Mouse (Mus musculus) midbrain, embryonic 13.5 days (tissue): ENCODE measurements around the gene Gm11639. TPM values are rescaled to one million over a fixed set of nuclear protein-coding genes. Genes with fewer than 3 reads are reported as not detected.
"Not testable (repeated sequence)": the region's sequence is repeated elsewhere in the genome, so short reads cannot be mapped to it uniquely, and the experiment has no call there.

Source experiments
- ATAC-seq: fragments of 200-750 bp; cut with Nextera tagmentation; 2 replicates; pipeline ENCODE4 v1.8.0; 2017; ENCODE audit warnings: mild to moderate bottlenecking, moderate TSS enrichment, moderate library complexity
- H3K27ac ChIP-seq: fragments of 300-500 bp; sonication (generic); 2 replicates; pipeline ENCODE4 v1.5.1; 2015; ENCODE audit warnings: inconsistent platforms, mild to moderate bottlenecking, moderate library complexity
- H3K27me3 ChIP-seq: fragments of 300-500 bp; sonication (generic); 2 replicates; pipeline ENCODE4 v1.6.1; 2015; ENCODE audit warnings: mild to moderate bottlenecking, inconsistent platforms
- H3K36me3 ChIP-seq: fragments of 300-500 bp; sonication (generic); 2 replicates; pipeline ENCODE4 v1.6.1; 2015; ENCODE audit warnings: mild to moderate bottlenecking, inconsistent platforms
- H3K4me1 ChIP-seq: fragments of 300-500 bp; sonication (generic); replicated peaks from 2 replicates; pipeline ENCODE4 v1.6.1; 2015; ENCODE audit warnings: inconsistent platforms
- H3K4me2 ChIP-seq: fragments of 300-500 bp; sonication (generic); replicated peaks from 2 replicates; pipeline ENCODE4 v1.6.1; 2015; ENCODE audit warnings: moderate library complexity, mild to moderate bottlenecking, inconsistent platforms
- H3K4me3 ChIP-seq: fragments of 300-500 bp; sonication (generic); replicated peaks from 2 replicates; pipeline ENCODE4 v1.5.1; 2015; ENCODE audit warnings: mild to moderate bottlenecking, inconsistent platforms
- H3K9ac ChIP-seq: fragments of 300-500 bp; sonication (generic); replicated peaks from 2 replicates; pipeline ENCODE4 v1.6.1; 2015; ENCODE audit warnings: mild to moderate bottlenecking, inconsistent platforms
- H3K9me3 ChIP-seq: fragments of 300-500 bp; sonication (generic); 2 replicates; pipeline ENCODE4 v1.6.1; 2016; ENCODE audit warnings: mild to moderate bottlenecking, inconsistent platforms
- WGBS: fragments of 180-500 bp; shearing (Covaris S2); methylation state at CpG from one replicate; pipeline ENCODE4 v1.1.7; 2015; 5-methylcytosine and 5-hydroxymethylcytosine counted together
- polyA plus RNA-seq: library from polyadenylated mRNA; unstranded; fragments of >200 nt; fragmentation: Nextera tagmentation; extraction: Ambion mirVana; gene quantifications from 2 replicates; pipeline ENCODE4 v1.2.1, GENCODE M21; 2015

Gene Gm11639
- polyA plus RNA-seq, 1 experiment from 2014 or later = not detected

DNA sequence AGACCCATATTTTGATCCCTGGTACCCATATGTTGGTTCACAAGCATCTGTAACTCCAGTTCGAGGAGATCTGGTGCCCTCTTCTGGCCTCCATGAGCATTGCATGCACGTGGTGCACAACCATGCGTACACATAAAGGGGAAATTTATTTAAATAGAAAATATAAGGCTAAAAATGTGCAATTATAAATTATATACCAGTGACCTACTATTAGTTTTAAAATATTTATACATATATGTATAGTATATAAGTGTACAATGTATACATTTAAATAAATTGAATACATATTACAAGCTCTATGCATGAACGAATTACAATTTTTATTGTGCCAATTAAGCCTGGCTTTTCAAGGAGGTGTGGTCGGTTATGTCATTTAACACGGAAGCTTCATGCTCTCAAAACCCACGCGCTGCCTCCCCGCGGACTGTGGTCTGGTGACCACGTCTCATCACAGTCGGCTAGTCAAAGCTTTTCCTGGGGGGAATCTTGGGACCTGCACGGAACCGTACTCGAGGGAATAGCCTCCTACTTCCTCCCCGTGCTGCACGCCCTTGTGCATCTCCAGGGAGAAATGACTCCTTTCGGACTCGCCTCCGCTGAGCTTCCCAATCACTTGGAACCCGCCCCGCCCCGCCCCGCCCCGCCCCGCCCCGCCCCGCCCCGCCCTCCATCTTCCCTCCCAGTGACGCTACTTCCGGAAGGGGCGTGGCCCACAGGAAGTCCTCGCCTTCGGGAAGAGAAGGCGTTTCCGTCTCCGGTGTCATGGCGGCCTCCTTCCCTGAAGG is 440.4 kb downstream of the Gm11639 start, which contains the start of gene Mettl2:
Mettl2 (plus strand) TSS at position 691 of the 785 bp plus-strand sequence.
- peak within 1 kb of the TSS; percentile 78 for H3K9ac ChIP-seq
- no peaks in the 10 kb centered on the region for H3K9me3 ChIP-seq
- no peaks in the 10 kb centered on the region for H3K27me3 ChIP-seq
- H3K4me2 ChIP-seq = peak within 1 kb of the TSS; percentile 91
- H3K36me3 ChIP-seq = peaks cover 16% of the 10 kb centered on the region
- H3K27ac ChIP-seq = peak within 1 kb of the TSS; percentile 72
- peaks cover 13% of the 10 kb centered on the region for H3K4me1 ChIP-seq
- peak within 1 kb of the TSS; percentile 99 for H3K4me3 ChIP-seq
- ATAC-seq = peak; percentile 91
- WGBS = 1% methylated on average over 35 of the region's 38 CpGs

DNA sequence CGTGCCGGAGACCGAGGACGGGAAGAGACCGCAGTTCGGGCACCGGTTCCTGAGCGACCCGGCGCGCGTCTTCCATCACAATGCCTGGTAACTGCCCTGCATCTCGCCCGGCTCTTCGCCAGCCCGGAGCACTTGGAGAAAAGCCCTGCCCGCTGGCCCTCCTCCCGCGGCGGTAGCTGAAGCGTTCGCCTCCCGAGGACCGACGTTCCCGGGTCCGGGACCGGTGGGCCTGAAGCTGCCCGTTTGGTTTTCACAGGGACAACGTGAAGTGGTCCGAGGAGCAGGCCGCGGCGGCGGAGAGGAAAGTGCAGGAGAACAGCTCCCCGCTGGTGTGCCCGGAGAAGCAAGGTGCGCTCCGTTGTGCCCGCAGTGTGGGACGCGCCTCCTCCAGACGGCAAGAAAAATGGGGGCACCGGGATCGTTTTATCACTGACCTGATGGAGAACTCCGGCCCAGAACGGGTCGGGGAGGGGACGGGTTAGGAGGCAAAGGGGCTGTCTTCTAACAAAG is 441.1 kb downstream of the Gm11639 start:
- H3K27ac ChIP-seq = no peak overlapping the region
- H3K9me3 ChIP-seq = no peaks in the 10 kb centered on the region
- H3K9ac ChIP-seq = peak overlapping the region; percentile 78
- ATAC-seq = no peak; the same call in 1 of the 2 replicates
- peak overlapping the region; percentile 91 for H3K4me2 ChIP-seq
- H3K4me3 ChIP-seq = peak overlapping the region; percentile 99
- H3K36me3 ChIP-seq = peaks cover 22% of the 10 kb centered on the region
- under 1% methylated on average over 47 of the region's 49 CpGs for WGBS
- peaks cover 13% of the 10 kb centered on the region for H3K4me1 ChIP-seq
- H3K27me3 ChIP-seq = no peaks in the 10 kb centered on the region

DNA sequence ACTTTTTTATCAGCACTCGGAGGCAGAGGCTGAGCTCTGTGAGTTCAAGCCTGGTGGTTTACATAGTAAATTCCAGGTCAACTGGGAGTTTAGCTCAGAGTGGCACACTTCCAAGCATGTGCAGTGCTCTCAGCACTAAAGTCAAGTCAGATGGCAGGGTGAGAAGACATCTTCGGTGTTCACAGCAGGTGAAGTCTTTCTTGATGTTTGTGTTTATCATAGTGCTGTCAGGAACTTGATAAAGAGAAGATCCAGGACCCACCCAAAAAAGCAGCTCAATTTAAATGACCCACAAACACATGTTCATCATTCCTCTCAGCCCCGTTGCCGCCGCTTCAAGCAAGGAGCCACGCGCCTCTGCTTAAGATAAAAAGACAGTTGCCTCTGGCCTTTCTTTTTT is 450.2 kb downstream of the Gm11639 start:
- Histone ChIP-seq H3K4me2 (no peak overlapping the region), H3K27me3 (no peaks in the 10 kb centered on the region), H3K4me3 (no peak overlapping the region), H3K9me3 (no peaks in the 10 kb centered on the region), H3K27ac (no peak overlapping the region), H3K4me1 (no peaks in the 10 kb centered on the region), H3K36me3 (peaks cover 98% of the 10 kb centered on the region), H3K9ac (no peak overlapping the region)
- ATAC-seq = no peak
- WGBS = 96% methylated on average over 7 of the region's 7 CpGs

DNA sequence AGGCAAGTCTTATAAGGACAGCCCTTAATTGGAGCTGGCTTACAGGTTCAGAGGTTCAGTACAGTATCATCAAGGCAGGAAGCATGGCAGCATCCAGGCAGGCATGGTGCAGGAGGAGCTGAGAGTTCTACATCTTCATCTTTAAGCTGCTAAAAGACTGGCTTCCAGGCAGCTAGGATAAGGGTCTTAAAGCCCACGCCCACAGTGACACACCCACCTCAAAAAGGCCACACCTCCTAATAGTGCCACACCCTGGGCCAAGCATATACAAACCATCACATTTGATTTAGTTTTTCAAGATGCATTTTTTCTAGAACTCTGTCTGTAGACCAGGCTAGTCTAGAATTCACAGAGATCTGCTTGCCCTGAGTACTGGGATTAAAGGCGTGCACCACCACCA is 451.7 kb downstream of the Gm11639 start:
- not testable (repeated sequence) for H3K27ac ChIP-seq, H3K4me1 ChIP-seq, H3K4me3 ChIP-seq, H3K27me3 ChIP-seq, H3K4me2 ChIP-seq, ATAC-seq, H3K9me3 ChIP-seq, H3K9ac ChIP-seq
- 95% methylated on average over 2 of the region's 2 CpGs for WGBS
- H3K36me3 ChIP-seq = peaks cover 94% of the 10 kb centered on the region

DNA sequence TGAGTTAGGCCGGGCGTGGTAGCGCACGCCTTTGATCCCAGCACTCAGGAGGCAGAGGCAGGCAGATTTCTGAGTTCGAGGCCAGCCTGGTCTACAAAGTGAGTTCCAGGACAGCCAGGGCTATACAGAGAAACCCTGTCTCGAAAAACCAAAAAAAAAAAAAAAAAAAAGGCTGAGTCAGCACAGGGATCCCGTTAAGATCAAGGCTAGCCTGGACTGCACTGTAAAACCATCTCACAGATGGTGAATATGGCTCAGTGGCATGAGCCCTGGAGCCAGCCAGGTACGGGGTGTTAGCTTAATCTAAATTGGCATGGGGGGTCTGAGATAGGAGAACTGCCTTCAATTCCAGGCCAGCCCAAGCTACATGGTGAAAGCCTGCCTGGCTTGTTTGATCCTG is 455.0 kb downstream of the Gm11639 start:
- H3K9ac ChIP-seq, H3K9me3 ChIP-seq, H3K4me2 ChIP-seq, ATAC-seq, H3K4me3 ChIP-seq, H3K4me1 ChIP-seq, H3K27ac ChIP-seq, H3K27me3 ChIP-seq: not testable (repeated sequence)
- WGBS = 98% methylated on average over 8 of the region's 8 CpGs
- H3K36me3 ChIP-seq = peaks cover 62% of the 10 kb centered on the region

DNA sequence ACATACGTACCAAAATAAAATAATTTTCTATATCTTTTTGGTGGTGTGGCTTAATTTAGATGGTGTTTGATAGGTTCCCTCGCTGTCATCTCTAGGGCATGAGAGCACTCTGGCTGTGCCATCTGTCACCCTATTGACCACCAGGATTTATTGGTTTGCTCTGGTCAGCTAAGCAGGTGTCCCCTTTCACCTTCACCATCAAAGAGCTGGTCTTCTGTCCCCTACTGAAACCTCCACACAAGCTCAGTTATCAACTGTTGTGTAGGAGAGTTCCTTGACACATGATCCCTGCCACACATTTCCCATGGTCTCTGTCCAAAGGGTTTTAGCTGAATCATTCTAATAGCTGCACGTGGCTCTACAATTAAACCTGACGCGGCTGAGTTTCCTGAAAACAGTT is 455.6 kb downstream of the Gm11639 start:
- Histone ChIP-seq H3K9ac (no peak overlapping the region), H3K4me1 (no peaks in the 10 kb centered on the region), H3K36me3 (peaks cover 56% of the 10 kb centered on the region), H3K9me3 (no peaks in the 10 kb centered on the region), H3K4me2 (no peak overlapping the region), H3K27ac (no peak overlapping the region), H3K4me3 (no peak overlapping the region), H3K27me3 (no peaks in the 10 kb centered on the region)
- no peak for ATAC-seq
- WGBS = 96% methylated on average over 5 of the region's 5 CpGs

DNA sequence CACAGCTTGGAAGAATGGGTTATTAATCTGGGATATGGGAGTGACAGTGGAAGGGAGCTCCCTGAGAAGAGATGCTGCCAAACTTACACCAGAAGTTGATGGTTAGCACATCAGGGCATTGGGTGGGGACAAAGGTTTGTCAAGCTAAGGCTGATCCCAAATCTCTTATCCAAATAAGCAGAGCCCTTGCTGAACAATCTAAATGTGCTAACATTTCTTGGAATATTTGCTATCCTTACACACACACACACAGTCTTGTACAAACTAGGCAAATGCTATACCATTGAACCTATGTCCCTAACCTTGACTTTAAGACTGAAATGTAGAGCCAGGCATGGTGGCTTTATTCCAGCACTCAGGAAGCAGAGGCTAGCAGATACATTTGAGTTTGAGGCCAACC is 458.1 kb downstream of the Gm11639 start:
- H3K4me2 ChIP-seq = no peak overlapping the region
- peaks cover 31% of the 10 kb centered on the region for H3K36me3 ChIP-seq
- no peaks in the 10 kb centered on the region for H3K27me3 ChIP-seq
- no peak overlapping the region for H3K27ac ChIP-seq
- no peak overlapping the region for H3K9ac ChIP-seq
- no peak for ATAC-seq
- no peaks in the 10 kb centered on the region for H3K9me3 ChIP-seq
- H3K4me1 ChIP-seq = no peaks in the 10 kb centered on the region
- no peak overlapping the region for H3K4me3 ChIP-seq

DNA sequence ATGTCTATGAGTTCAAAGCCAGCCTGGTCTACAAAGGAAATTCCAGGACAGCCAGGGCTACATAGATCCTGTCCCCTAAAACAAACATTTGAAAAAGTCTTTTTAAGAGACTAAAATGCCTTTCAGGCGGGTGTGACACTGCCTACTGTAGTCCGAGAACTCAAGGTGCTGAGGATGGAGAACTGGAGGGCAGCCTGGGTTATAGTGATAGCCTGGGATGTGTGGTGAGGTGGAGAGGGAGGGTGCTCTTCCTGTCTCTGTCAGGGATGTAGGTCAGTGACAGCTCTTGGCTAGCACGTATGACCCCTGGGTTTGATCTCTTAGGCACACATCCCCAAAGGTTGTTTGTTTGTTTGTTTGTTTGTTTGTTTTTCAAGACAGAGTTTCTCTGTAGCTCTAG is 458.6 kb downstream of the Gm11639 start:
- ATAC-seq = no peak
- Histone ChIP-seq H3K9ac (no peak overlapping the region), H3K27me3 (no peaks in the 10 kb centered on the region), H3K36me3 (peaks cover 26% of the 10 kb centered on the region), H3K4me3 (no peak overlapping the region), H3K4me2 (no peak overlapping the region), H3K27ac (no peak overlapping the region), H3K9me3 (no peaks in the 10 kb centered on the region), H3K4me1 (no peaks in the 10 kb centered on the region)
- 88% methylated on average over 3 of the region's 3 CpGs for WGBS

DNA sequence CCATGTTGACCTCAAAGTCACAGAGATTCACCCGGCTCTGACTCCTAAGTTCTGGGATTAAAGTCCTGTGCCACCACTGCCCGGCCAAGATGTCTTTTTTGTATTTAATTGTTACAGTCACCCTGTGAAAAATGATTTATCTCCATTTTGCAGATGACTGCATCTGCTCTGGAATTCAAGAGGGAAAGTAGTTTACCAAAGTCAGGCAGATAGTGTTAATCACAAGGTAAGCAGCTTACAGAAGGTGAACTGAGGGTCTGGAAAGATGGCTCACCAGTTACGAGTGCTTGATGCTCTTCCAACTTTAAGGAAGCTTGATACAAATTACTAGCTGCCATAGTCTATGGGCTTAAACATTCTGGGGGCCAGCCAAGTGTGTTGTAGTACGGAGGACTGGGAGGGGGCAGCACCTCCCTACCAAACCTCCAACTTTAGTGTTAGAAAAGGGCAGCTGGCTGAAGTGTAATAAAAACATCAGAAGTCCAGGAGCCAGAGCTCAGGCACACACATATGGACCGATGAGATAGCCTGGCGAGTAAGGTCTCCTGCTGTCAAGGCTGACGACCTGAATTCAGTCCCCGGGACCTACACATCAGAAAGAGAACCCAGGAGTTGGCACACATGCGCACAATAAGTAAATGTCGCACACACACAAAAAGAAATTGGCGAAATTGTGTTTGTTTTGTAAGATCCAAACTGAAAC is 459.2 kb downstream of the Gm11639 start:
- no peak for ATAC-seq
- Histone ChIP-seq H3K4me2 (no peak overlapping the region), H3K9me3 (no peaks in the 10 kb centered on the region), H3K4me1 (no peaks in the 10 kb centered on the region), H3K27ac (no peak overlapping the region), H3K27me3 (no peaks in the 10 kb centered on the region), H3K9ac (no peak overlapping the region), H3K4me3 (no peak overlapping the region), H3K36me3 (peaks cover 20% of the 10 kb centered on the region)
- WGBS = 85% methylated on average over 11 of the region's 11 CpGs

DNA sequence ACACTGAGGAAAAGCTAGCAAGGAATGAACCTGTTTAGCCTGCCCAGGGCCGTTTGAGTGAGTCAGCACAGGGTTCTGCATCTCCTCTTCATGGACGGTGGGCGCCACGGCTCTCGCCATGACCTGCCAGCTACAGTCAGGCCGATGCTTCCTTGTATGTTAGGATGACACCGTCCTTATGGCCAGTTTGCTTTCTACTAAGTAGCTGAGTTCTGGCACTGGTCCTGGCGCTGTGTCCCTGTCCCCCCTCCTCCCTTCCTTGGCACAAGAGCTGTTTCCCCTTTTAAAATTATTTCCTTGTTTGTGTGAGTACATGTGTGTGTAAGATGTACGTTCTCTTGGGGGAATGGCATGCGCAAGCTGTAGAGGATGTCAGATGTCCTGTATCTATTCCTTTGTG is 459.7 kb downstream of the Gm11639 start:
- Histone ChIP-seq H3K27me3 (no peaks in the 10 kb centered on the region), H3K9me3 (no peaks in the 10 kb centered on the region), H3K27ac (no peak overlapping the region), H3K4me1 (no peaks in the 10 kb centered on the region), H3K9ac (no peak overlapping the region), H3K36me3 (peaks cover 15% of the 10 kb centered on the region), H3K4me3 (no peak overlapping the region), H3K4me2 (no peak overlapping the region)
- ATAC-seq = no peak
- 90% methylated on average over 10 of the region's 10 CpGs for WGBS

DNA sequence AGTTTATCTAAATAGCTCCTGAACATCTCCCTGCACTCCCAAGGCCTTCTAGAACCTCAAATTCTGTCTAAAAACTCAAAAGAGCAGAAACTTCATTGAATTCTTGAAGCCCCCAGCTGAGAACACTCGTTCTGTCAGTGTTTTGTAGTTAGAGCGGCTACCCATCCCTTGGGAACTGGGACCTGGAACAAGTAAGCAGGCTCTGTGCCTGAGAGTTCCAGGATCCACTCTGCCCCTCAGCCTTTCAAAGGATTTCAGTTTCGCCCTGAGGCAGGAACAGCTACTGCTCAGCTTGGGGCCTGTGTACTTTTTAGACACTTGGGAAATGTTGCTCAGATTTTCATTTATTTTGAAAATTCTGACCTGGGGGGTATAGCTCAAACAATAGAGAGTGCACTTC is 461.1 kb downstream of the Gm11639 start, which contains the start of gene Gm10842:
Gm10842 (plus strand) TSS at position 301 of the 400 bp plus-strand sequence.
- 0 out of 2 replicates have a peak, but pooled peaks cover 4% of the 10 kb centered on the region for H3K36me3 ChIP-seq
- ATAC-seq = no peak
- H3K9ac ChIP-seq = no peak within 1 kb of the TSS
- no peaks in the 10 kb centered on the region for H3K9me3 ChIP-seq
- H3K4me2 ChIP-seq = no peak within 1 kb of the TSS
- H3K4me3 ChIP-seq = no peak within 1 kb of the TSS
- H3K27me3 ChIP-seq = no peaks in the 10 kb centered on the region
- H3K27ac ChIP-seq = no peak within 1 kb of the TSS
- 0 out of 2 replicates have a peak, but pooled peaks cover 8% of the 10 kb centered on the region for H3K4me1 ChIP-seq
- 68% methylated on average over 3 of the region's 3 CpGs for WGBS

DNA sequence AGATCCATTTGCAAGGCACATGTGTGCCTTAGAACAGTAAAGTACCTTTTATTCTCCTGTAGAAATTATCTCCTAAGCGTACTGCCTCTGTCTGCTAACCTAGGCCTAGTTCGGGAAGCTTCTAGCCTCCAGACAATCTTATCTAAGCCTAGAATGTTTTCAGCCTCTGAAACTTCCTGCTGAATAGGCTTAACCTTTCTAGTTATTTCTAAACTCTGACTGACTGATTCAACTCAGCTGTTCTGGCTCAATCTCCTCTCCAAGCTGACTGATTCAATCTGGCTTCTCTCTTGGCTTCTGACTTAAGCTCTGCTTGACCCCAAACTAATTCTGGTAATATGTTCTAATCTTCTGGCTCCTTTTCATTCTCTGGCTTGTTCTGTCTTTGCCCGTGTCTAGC is 463.8 kb downstream of the Gm11639 start:
- no peak overlapping the region for H3K4me2 ChIP-seq
- H3K4me3 ChIP-seq = no peak overlapping the region
- ATAC-seq = no peak
- 84% methylated on average over 3 of the region's 3 CpGs for WGBS
- no peaks in the 10 kb centered on the region for H3K9me3 ChIP-seq
- no peak overlapping the region for H3K9ac ChIP-seq
- H3K27ac ChIP-seq = no peak overlapping the region
- H3K4me1 ChIP-seq = peaks cover 18% of the 10 kb centered on the region; the same call in 1 of the 2 replicates
- H3K27me3 ChIP-seq = no peaks in the 10 kb centered on the region
- H3K36me3 ChIP-seq = no peaks in the 10 kb centered on the region
